Mouse (Mus musculus): ENCODE measurements at regions not wholly inside any gene's neighbourhood (a gene's known extent, or its start where the extent isn't known, plus 50 kb on each side); places are given as distances from the start of the nearest gene placed in this dataset.

- DNase-seq (ENCODE audit: low spot score), result no peak
Measured at GRCm38 (mm10) chr6:14298167-14298566, 426.8 kb upstream of the 2610001J05Rik start.

DNA sequence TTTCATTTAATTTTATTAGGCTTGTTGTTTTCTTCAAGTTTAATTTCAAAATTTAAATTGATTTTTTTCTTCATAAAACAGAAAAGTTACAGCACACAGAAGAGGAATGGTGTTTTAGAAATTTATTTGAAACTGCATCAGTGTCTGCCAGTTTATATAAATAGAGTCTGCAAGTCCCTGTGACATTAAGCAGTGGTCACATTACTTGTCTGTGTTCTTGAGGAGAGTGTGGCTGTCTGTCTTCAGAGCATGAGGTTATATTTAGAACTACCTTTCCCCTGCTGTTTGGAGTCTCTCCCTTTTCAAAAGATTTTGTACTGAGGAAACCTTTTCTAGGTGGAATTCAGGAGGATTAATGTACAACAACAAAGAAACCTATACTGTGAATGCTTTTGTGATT, 426.1 kb upstream of the 2610001J05Rik start:
- no peak for DNase-seq (ENCODE audit: low spot score)

- DNase-seq (ENCODE audit: low spot score), result no peak
Measured at GRCm38 (mm10) chr6:14290843-14291242, 419.5 kb upstream of the 2610001J05Rik start.

DNA sequence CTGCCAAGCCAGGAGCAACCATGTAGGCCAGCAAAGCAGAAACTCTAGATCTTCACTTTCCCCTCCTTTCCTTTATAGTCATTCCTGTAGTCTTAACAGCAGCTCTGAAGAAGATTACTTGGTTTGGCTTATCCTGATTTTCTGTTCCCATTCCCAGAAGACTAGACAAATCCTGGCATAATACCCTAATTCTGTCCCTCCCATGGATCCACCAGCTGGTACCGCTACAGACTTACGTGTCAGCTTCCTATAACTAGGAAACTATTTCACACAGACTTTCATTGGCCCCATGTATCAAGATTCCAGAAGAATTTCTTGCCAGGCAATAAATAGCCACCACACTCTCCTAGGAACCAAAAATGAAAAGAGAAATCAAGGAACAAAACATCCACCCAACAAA, 410.2 kb upstream of the 2610001J05Rik start:
- DNase-seq (ENCODE audit: low spot score), result no peak

DNA sequence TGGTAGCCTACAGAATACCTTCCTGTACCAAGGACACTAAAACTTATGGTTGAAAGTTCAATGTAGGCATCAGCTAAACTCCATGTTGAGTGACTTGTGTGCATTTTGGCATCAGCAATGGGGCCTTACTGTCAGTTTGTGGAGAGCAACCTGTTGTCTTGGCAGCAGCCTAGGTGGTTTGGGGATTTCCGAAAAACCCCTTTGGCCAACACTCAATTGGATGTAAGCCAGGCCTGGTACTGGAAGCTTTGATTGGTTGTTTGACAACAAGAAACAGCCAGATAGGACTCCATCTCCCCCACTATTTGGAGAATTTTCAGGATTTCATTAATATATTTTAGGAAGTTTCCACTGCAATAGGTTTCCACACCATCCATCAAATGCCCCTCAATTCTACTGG, 390.6 kb upstream of the 2610001J05Rik start:
- no peak for DNase-seq (ENCODE audit: low spot score)

GRCm38 (mm10) chr6:14240331-14240730, 369.0 kb upstream of the 2610001J05Rik start:
- DNase-seq (ENCODE audit: low spot score), result no peak

- no peak for DNase-seq (ENCODE audit: low spot score)
Measured at GRCm38 (mm10) chr6:14239151-14239550, 367.8 kb upstream of the 2610001J05Rik start.

- DNase-seq (ENCODE audit: low spot score), result no peak
Measured at GRCm38 (mm10) chr6:14230823-14231222, 359.5 kb upstream of the 2610001J05Rik start.

DNA sequence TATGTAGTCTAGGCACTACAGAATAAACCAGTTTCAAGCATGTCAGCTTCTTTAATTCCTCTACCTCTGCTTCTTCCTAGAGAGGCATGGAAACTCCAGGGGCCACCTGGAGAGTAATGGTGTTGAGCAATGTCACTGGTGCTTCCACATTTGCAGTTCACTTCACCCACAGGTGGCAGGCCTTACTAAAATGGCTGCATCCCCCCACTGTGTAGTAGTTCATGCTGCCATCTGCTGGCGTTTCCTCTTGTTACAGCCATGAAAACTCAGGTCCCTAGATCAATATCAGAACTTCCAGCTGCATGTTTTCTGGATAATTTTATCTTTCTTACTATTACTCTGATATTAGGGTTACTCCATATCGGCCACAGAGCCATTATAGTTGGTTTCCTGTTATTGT, 336.2 kb upstream of the 2610001J05Rik start:
- peak; percentile 41 for DNase-seq (ENCODE audit: low spot score)

DNA sequence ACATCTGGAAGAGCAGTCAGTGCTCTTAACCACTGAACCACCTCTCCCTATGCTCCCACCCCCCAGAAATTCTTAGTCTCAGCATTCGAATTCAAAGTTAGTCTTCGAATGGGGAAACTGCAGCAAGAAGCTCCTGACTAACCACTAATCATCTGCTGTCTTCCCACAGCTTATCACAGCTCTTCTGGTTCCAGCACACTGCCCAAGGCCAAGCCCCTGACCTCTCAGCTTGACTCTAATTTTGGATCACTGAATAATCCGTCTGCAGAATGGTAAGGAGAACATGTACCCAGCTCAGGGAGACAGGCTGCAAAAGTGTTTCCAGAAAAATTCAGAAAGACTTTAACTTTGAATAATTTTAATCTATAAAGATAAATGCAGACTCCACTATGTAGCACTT, 325.8 kb upstream of the 2610001J05Rik start:
- no peak for DNase-seq (ENCODE audit: low spot score)

DNA sequence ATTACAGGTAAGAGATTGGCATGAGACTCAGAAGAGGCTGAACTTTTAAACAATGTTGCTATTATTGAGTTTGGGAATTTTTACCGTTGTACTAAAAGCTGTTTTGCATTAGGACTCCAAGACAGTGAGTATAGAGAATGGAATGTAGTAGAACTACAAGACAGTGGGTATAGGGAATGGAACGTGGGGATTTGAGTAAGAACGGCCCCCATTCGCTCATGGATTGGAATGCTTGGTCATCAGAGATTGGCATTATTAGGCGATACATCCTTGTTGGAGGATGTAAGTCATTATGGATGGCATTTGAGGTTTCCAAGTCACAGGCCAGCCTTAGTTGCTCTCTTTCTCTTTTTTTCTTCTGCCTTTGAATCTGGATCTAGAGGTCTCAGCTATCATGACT, 324.0 kb upstream of the 2610001J05Rik start:
- DNase-seq (ENCODE audit: low spot score), result no peak

- no peak for DNase-seq (ENCODE audit: low spot score)
Measured at GRCm38 (mm10) chr6:14191387-14192023, 320.2 kb upstream of the 2610001J05Rik start.

GRCm38 (mm10) chr6:14185921-14186420, 314.7 kb upstream of the 2610001J05Rik start:
- no peak for DNase-seq (ENCODE audit: low spot score)

GRCm38 (mm10) chr6:14147370-14147769, 276.1 kb upstream of the 2610001J05Rik start:
- DNase-seq (ENCODE audit: low spot score), result no peak

DNA sequence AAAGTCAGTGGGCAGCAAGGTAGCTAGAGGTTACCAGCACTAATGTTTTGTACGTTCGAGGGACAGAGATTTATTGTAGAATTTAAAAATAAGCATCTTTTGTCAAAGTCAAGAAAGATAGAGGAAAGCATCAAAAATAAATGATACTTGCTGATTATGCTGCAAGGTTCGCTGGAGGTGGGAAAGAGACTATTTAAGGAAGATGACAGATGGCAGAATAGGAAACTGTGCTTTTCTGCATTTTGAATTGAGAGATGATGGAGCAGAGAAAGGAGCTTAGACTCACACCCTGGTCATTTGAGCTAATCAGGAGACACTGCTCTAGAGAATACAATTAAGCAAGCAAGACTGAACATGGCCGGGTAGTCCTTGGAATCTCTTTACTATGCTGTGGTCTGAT, 275.1 kb upstream of the 2610001J05Rik start:
- no peak for DNase-seq (ENCODE audit: low spot score)

DNA sequence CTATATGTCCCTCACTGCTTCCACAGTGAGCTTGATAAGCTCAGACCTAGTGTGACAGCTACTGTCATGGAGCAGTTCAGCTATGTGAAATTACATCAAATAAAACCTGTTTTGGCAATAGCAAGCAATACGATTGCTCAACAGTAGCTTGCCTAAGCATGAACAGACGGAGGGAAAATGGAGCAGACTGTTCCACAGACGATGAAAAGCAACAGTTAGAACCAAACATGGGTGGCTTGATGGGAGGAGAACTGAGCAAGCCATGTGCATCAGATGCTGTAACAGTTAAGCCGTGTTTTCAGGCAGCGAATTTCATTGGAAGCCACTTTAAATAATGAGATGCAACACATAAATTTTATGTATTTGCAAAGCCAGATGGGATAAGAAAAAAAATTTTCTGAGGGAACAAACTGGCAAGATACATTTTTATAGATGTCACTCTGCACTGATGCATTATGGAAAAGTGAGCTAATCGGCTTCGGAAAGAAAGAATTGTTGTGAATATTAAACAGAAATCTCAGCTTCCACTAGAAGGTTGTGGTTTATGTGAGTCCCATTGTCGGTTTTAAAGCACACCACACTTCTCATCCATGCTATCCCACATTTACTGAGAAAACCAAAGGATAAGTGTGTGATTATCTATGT, 270.9 kb upstream of the 2610001J05Rik start:
- no peak for DNase-seq (ENCODE audit: low spot score)

GRCm38 (mm10) chr6:14130392-14131144, 259.2 kb upstream of the 2610001J05Rik start:
- no peak for DNase-seq (ENCODE audit: low spot score)

GRCm38 (mm10) chr6:14129394-14129793, 258.1 kb upstream of the 2610001J05Rik start:
- no peak for DNase-seq (ENCODE audit: low spot score)

GRCm38 (mm10) chr6:14122311-14122710, 251.0 kb upstream of the 2610001J05Rik start:
- DNase-seq (ENCODE audit: low spot score), result no peak

GRCm38 (mm10) chr6:14121479-14121878, 250.2 kb upstream of the 2610001J05Rik start:
- no peak for DNase-seq (ENCODE audit: low spot score)

GRCm38 (mm10) chr6:14094907-14095306, 223.6 kb upstream of the 2610001J05Rik start:
- no peak for DNase-seq (ENCODE audit: low spot score)

- DNase-seq (ENCODE audit: low spot score), result no peak
Measured at GRCm38 (mm10) chr6:14081884-14082283, 210.6 kb upstream of the 2610001J05Rik start.

DNA sequence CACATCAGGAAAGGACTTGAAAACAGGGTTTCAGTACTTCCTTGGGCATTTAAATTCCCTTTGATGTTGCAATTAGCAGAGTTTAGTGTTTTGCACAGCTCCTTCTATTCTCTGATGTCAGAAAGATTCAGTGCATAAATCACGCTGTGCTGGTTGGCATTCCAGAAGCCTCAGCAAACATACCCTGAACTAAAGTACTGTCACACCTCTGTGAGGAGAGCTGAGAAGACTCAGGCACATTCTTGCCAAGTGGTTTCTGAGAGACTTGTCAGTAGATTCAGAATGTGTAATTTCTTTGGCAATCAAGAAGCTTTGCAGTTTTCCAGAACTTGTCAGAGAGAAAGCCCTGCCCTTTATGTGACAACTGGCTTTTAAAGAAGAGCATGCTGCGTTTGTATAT, 192.4 kb upstream of the 2610001J05Rik start:
- no peak for DNase-seq (ENCODE audit: low spot score)

Data from urinary bladder, postnatal 14 days (tissue).